Mouse (Mus musculus): ENCODE results near the gene Taf12. TPM values are rescaled to one million over a fixed set of nuclear protein-coding genes. Genes with fewer than 3 reads are reported as not detected.
"Not testable (repeated sequence)": the region's sequence is repeated elsewhere in the genome, so short reads cannot be mapped to it uniquely, and the experiment has no call there.

Taf12 gene
- polyA plus RNA-seq, 1 experiment from 2014 or later = 19.1 TPM

GRCm38 (mm10) chr4:132299849-132300248 is 25.7 kb downstream of the Taf12 start:
- no peak for TF ChIP-seq CTCF (IDR thresholded peaks at IDR 0.05)
- no peak for ATAC-seq
- POLR2A ChIA-PET = no interaction called here
- DNase-seq (ENCODE audit: low read depth, low spot score) = no peak
- in situ Hi-C loops (cut with MboI; ENCODE audit: low pct_unique_long_range_greater_than_20kb) = loop anchor here (5.0 to 10.0 kb wide), 2 partner anchors 112 to 215 kb away; partner anchors contain the start of gene Sesn2
- H3K27me3 ChIP-seq = no peaks in the 10 kb centered on the region
- CTCF ChIA-PET = interaction anchor here (1.7 kb wide), 1 partner anchor 10 kb away, joined by 4 read pairs; no protein-coding TSS in a partner anchor

GRCm38 (mm10) chr4:132301486-132301885 is 27.3 kb downstream of the Taf12 start:
- POLR2A ChIA-PET = no interaction called here
- no peak for DNase-seq (ENCODE audit: low read depth, low spot score)
- CTCF ChIA-PET = no interaction called here
- in situ Hi-C loops (cut with MboI; ENCODE audit: low pct_unique_long_range_greater_than_20kb) = loop anchor here (5.0 kb wide), 1 partner anchor 111 kb away; no protein-coding TSS in a partner anchor
- H3K27me3 ChIP-seq = no peaks in the 10 kb centered on the region
- TF ChIP-seq CTCF (IDR thresholded peaks at IDR 0.05) = no peak
- ATAC-seq = no peak

- ChIA-PET CTCF (no interaction called here), POLR2A (no interaction called here)
- H3K27me3 ChIP-seq = no peaks in the 10 kb centered on the region
- DNase-seq (ENCODE audit: low read depth, low spot score) (no peak), ATAC-seq (no peak)
- no peak for TF ChIP-seq CTCF (IDR thresholded peaks at IDR 0.05)
- in situ Hi-C loops (cut with MboI; ENCODE audit: low pct_unique_long_range_greater_than_20kb) = loop anchor here (5.0 kb wide), 1 partner anchor 110 kb away; no protein-coding TSS in a partner anchor
These were observed 28.1 kb downstream of the Taf12 start for GRCm38 (mm10) chr4:132301965-132302938.

GRCm38 (mm10) chr4:132302939-132303479 is 28.8 kb downstream of the Taf12 start, which contains the start of gene Rab42:
Gene Rab42, minus strand, starts transcription at chr4:132303385.
- DNase-seq (ENCODE audit: low read depth, low spot score) (no peak), ATAC-seq (no peak)
- TF ChIP-seq CTCF (IDR thresholded peaks at IDR 0.05) = no peak
- H3K27me3 ChIP-seq = no peaks in the 10 kb centered on the region
- in situ Hi-C loops (cut with MboI; ENCODE audit: low pct_unique_long_range_greater_than_20kb) = loop anchor here (5.0 kb wide), 1 partner anchor 109 kb away; no protein-coding TSS in a partner anchor
- ChIA-PET POLR2A (no interaction called here), CTCF (no interaction called here)

- CTCF ChIA-PET; DNase-seq (ENCODE audit: low read depth, low spot score); H3K27me3 ChIP-seq; ATAC-seq; POLR2A ChIA-PET: not testable (repeated sequence)
- in situ Hi-C loops (cut with MboI; ENCODE audit: low pct_unique_long_range_greater_than_20kb) = loop anchor here (5.0 kb wide), 1 partner anchor 109 kb away; no protein-coding TSS in a partner anchor
These were observed 29.3 kb downstream of the Taf12 start for GRCm38 (mm10) chr4:132303484-132303883.

GRCm38 (mm10) chr4:132305276-132305675 is 31.1 kb downstream of the Taf12 start:
- in situ Hi-C loops (cut with MboI; ENCODE audit: low pct_unique_long_range_greater_than_20kb) = no loop called here
- ChIA-PET CTCF (no interaction called here), POLR2A (no interaction called here)
- DNase-seq (ENCODE audit: low read depth, low spot score) = no peak
- ATAC-seq = no peak
- TF ChIP-seq CTCF (IDR thresholded peaks at IDR 0.05) = no peak
- no peaks in the 10 kb centered on the region for H3K27me3 ChIP-seq

GRCm38 (mm10) chr4:132306004-132306403 is 31.8 kb downstream of the Taf12 start:
- ChIA-PET CTCF (no interaction called here), POLR2A (no interaction called here)
- TF ChIP-seq CTCF (IDR thresholded peaks at IDR 0.05) = no peak

GRCm38 (mm10) chr4:132308437-132309139 is 34.4 kb downstream of the Taf12 start:
- no peaks in the 10 kb centered on the region for H3K27me3 ChIP-seq
- no peak for TF ChIP-seq CTCF (IDR thresholded peaks at IDR 0.05)
- in situ Hi-C loops (cut with MboI; ENCODE audit: low pct_unique_long_range_greater_than_20kb) = no loop called here
- POLR2A ChIA-PET = no interaction called here
- ATAC-seq (peak; percentile 74), DNase-seq (ENCODE audit: low read depth, low spot score) (peak; percentile 49)
- CTCF ChIA-PET = interaction anchor here (1.1 to 2.7 kb wide), 6 partner anchors 12 to 206 kb away, joined by 3 to 15 read pairs (median 8); partner anchors contain the start of gene Trnau1ap

More at GRCm38 (mm10) chr4:132306004-132306403, 31.8 kb downstream of the Taf12 start:
- no peaks in the 10 kb centered on the region for H3K27me3 ChIP-seq
- in situ Hi-C loops (cut with MboI; ENCODE audit: low pct_unique_long_range_greater_than_20kb) = no loop called here
- ATAC-seq = no peak
- DNase-seq (ENCODE audit: low read depth, low spot score) = no peak

GRCm38 (mm10) chr4:132309140-132309848 is 35.1 kb downstream of the Taf12 start:
- DNase-seq (ENCODE audit: low read depth, low spot score) = no peak
- in situ Hi-C loops (cut with MboI; ENCODE audit: low pct_unique_long_range_greater_than_20kb) = no loop called here
- no peaks in the 10 kb centered on the region for H3K27me3 ChIP-seq
- no peak for ATAC-seq
- CTCF ChIA-PET = interaction anchor here (0.6 to 2.7 kb wide), 13 partner anchors 10 to 206 kb away, joined by 3 to 15 read pairs (median 4); partner anchors contain the start of gene Trnau1ap
- no peak for TF ChIP-seq CTCF (IDR thresholded peaks at IDR 0.05)
- POLR2A ChIA-PET = interaction anchor here (0.7 to 1.3 kb wide), 5 partner anchors 12 to 201 kb away, joined by 3 to 4 read pairs (median 3); partner anchors contain the start of genes Sesn2 and Taf12

Data from Patski (cell line).